Mouse (Mus musculus) thymus, postnatal 4 days (tissue): ENCODE data around the gene Rap2b.
A peak's percentile ranks its signal among the peaks of the same experiment; 100 is the strongest.

Experiments
- DNase-seq: peaks from one replicate; pipeline ENCODE4 v3.0.0; 2021

Gene Rap2b

DNA sequence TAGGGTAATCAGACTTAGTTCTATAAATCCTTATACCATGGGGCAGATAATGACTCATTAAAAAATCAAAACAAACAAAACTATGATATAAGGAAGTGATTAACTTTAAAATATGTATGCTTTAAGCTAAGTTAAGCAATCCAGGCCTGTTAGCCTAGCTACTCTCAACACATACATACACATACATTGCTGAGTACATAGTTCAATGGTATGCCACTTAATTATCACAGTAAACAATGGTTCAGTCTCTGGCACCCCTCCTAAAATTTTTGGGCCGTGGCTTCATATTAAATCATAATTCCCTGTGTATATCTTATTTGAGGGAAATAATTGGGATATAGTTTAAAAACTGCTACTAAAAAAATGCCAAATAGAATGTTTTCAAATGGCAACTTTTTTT lies at the start of gene Rap2b:
TSS of gene Rap2b (plus strand) at position 301 of the 400 bp plus-strand sequence.
- no peak for DNase-seq

DNA sequence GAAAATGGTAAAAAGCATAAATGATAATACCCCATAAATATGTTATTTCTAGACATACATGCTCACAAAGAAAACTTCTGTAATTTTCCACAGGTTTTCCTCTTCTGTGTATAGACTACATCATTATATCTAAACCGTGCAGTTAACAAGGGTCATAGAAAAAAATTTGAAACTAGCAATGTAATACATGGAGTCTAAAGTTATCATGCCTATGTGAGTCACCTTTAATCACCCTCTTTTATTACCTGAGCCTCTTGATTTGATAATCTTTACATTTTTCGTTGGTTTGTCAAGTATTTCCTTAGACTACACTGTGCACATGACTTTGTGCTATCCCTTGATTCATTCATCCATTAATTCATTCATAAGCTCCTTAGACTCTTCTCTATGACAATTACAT lies 46.4 kb upstream of the Rap2b start:
- DNase-seq, result no peak

DNA sequence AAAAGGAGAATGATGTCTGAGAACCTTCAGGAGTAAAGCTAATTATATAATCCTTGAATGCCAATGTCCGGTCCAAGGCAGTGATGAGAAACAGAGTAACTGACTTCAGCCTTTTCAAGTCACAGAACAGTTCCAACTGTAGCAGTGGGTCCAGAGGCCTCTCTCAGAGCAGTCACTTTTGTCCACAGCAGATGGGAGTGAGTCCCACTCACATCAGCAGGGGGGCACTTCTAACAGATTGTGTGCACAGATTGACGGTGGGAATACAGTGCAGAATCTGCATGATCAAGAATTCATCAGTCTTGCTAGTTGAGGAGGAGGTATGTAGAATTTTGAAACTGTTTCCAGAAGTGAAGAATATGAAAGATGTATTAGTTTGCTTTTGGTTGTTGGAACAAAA lies 41.4 kb upstream of the Rap2b start:
- no peak for DNase-seq

DNA sequence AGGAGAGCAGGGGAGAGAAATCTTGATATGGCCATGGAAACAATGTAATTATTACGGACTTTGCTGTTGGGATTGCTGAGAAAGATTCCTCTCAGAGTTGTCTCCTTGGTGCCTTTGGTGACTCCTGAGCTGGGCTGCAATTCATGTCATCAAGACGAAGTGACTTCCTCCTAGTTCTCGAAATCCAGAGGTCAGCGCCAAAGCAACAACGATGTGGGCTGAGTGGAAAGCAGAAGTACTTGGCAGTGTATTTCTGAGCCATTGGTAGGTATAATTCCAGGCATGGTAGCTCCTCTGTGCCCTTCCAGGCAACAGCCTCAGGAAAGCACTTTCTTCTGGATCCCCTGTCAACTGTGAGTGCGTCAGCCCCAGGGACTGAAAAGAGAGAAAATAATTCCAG lies 39.8 kb upstream of the Rap2b start:
- no peak for DNase-seq

DNA sequence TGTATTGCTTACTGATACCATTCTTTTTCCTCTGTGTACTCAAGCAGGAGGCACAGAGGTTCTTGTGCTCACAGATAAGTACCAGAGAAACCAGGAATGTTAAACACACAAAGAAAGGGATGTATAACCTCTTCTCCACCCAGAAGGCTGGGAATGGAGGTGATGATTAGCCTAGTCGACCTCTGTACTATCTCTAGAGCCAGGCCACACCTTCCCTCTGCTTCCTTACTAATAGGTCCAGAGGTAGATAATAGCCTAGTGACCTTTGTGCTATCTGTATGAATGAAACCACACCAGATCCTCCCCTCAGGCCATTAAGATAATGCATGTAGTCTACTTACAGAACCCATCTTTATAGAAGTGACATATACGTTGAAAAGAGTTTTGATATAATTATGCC lies 25.2 kb upstream of the Rap2b start:
- DNase-seq, result no peak

DNA sequence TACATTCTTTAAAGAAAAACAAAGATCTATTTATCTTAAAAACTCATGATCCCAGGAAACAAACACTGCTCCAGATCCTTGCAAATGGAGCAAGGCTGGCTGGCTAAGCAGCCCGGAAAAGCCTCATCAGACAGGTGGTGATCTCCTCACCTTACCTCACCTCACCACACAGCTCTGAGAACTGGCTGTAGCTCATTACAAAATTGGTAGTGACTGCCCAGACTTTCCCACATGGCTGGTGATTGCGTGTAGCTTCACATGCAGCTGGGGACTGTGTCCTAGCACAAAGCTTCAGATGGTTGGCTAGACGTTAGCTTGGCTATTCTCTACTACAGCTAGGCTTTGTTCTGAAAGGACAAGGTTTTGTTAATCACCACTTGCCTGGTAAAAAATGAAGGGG lies 24.2 kb upstream of the Rap2b start:
- no peak for DNase-seq

DNA sequence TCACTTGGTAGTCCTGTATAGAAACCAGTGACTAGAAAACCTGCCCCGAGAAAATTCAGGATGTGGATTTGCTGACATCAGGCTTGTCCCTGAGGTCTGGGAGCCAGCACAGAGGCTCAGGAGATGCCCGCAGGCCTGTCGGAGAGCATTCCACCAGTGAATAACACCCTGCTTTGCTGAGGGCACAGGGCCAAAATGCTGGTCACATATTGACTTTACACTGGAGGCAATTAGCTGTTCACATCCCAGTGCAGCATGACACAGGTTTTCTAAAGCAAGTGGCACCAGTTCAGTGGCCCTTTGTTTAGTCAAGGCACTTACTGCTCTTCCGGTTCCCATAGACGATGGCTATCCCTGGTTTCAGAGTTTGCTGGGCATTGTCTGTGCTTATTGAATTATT lies 21.1 kb upstream of the Rap2b start:
- DNase-seq, result no peak

DNA sequence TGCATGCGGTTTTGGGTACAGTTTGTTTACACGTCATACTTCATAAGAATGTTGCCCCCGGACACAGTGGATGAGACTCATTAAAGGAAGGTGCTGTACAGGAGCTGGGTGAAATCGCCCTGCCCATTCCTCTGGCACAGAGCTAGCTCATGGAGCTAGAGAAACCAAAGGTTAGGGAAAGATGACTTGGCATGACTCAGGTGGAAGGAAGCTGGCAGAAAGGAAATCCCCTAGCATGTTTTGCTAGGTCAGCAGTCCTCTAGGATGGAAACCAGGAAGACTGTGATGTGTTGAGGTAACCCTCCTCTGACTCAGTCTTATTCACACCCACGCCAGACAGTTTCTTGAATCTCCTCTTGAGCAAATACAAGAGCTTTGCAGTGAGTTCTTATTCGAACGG lies 17.4 kb upstream of the Rap2b start:
- DNase-seq, result no peak

DNA sequence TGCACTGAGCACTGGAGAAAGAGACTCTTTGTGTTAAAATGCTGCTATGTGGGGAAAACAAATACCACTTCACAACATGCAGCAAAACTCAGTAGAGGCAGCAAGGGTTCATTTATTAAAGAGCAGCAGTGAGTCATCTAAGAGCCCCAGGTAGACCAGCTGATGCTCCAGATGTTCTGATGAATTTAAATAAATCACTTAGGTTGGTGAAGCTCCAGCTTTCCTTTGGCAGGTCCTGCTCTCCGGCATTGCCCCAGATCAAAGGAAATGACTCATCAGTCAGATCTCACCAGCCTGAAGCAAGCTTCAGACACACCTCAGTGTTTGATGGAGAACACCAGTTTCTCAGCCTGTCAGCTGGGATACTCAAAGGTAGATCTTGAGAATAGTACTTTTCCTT lies 15.8 kb upstream of the Rap2b start:
- DNase-seq, result no peak

DNA sequence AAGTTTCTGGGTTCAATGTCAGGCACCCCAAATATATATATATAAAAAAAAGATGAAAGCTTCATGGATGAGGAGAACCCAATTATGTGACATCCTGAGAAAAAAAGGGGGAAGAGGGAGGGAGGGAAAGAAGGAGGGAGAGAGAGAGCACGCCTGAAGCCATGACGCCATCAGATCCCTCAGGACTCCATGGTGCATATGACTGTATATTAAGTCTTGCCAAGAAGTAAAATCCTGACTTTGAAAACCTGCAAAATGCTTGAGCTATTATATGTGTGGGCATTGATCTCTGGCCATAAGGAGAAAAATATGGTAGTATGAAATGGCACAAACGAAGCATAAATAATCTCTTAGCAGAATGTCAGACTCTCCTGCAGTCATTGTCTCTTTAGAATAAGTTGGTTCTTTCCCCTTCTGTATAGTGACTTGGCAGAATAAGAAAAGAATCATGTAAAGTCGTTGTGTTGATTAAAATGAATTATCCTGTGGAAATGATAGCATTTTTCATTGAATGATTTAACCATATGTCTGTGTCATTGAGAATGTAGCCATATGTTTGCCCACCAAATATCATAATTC lies 13.3 kb upstream of the Rap2b start:
- no peak for DNase-seq

DNA sequence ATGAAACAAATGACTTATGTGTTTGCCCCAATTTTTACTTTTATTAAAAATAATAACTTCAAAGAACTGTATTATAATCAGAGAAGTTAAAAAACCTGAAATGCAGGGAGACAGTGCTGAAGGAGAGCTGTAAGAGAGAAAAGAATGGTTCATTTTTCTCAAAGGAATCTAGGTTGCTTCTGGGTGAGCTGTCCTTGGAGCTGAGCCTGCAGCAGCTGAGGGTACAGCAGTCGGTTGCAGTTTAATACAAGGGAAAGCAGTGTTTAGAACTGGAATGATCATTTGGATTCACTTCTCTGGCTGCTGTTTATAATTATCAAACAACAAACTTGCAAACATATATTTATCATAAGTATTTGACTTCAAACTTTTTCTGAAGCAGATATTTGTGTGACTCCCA lies 12.0 kb upstream of the Rap2b start:
- DNase-seq, result no peak

DNA sequence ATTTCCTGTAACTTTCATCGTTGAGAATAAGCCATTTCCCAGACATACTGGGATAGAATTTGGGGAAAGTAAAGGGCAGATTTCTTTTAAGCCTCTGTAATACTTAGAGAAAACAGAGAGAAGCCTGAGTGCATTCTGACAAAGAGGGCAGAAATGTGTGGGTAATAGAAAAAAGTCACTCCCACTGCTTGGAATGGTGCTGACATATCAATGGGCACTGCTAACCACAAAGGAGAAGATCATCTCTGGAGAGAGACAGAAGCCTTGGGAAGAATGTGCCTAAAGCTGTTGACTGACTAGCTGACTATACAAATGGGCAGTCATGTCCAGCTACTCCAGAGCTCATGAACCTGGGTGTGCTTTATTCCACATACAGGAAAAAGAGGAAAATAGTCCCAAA lies 6.0 kb upstream of the Rap2b start:
- no peak for DNase-seq

DNA sequence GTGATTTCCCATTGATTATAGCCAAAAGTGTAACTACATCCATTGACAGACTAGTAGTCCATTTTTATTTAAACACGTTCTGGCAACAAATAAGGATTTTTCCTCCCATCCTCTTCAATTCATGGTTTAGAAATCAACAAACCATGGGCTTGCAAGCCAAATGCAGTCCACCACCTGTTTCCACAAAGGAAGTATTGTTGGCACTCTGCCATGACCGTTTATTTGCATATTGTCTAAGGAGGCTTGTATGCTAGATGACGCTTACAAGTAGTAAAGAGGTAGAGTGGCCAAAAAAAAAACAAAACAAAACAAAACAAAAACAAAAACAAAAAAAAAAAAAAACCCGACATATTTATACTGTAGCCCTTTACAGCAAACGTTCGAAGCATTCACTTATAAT lies 3.3 kb upstream of the Rap2b start:
- DNase-seq, result no peak

DNA sequence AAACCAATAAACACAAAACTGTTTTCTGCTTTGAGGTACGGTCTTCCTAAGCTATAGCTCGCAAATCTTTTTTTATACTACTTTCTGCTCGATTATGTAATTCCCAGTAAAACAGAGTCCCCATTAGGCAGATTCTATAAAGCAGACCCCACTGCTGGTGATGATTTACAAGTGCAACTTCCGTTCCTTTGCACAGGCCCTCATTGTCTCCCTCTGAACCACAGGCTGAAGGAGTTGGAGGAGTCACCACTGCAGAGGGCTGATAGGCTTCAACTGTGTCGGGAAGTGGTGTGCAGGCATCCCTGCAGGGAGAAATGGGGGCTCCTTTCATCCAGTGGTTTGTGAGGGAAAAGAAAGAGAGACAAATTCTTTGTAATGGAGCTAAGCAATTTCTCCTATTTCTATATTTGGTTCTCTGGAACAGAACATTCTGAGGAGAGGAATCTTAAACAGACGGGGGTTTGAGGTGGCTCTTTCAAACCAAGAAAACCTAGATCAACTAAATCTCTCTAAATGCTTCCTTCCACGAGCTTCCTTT lies 2.6 kb upstream of the Rap2b start:
- peak; percentile 11 for DNase-seq

DNA sequence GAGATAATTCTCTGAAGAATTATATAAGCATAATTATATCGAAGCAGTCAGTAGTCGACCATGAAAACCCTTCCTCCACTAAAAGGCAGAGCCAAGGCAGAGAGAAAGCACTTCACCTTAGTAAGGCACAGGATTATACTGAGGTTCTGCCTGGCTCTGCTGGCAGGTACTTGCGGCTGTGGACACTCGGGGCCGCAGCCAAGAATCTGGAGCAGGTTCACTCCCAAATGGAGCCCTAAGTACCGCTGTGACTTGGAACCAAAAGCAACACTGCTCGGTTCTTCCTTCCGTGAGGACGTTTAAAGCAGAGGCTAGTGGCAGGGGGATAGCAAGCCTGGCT lies 1.4 kb downstream of the Rap2b start:
- no peak for DNase-seq

DNA sequence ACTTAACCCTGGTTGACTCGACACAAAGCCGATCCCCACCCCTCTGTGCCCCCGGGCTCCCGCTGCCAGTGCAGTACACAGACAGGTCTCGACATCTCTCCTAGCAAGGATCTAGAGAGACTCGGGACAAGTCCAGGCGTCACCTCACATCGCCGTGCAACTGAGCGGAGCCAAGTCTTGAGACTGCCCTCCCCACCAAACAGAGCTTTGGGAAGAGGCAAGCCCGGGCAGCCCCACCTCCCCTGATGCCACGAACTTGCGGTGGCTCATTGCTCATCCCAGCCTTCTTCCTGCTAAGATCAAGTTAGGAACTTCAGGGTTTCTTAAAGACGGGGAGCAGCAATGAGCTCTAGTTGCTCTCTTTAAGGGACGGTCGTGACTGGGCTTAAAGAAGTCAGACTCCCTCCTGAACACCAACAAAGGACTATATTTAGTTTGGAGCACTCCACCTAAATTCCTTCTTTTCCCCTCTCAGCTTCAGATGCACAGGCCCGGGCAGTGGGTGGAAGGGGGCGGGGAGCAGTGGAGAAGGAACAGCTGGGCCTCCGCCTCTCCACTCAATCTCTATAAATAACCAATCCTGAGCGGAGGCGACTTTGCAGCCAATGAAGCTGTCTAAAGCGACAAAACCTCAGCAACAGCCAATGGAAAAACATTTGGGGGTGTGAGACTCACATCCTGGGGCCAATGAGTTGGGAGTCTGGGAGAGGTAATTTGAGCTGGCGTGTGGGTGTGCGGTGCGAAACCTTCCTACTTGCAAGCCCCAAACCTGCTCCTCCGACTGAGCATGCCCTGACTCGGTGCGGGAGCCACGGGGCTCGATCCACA lies 1.9 kb downstream of the Rap2b start:
- DNase-seq, result peak; percentile 86

DNA sequence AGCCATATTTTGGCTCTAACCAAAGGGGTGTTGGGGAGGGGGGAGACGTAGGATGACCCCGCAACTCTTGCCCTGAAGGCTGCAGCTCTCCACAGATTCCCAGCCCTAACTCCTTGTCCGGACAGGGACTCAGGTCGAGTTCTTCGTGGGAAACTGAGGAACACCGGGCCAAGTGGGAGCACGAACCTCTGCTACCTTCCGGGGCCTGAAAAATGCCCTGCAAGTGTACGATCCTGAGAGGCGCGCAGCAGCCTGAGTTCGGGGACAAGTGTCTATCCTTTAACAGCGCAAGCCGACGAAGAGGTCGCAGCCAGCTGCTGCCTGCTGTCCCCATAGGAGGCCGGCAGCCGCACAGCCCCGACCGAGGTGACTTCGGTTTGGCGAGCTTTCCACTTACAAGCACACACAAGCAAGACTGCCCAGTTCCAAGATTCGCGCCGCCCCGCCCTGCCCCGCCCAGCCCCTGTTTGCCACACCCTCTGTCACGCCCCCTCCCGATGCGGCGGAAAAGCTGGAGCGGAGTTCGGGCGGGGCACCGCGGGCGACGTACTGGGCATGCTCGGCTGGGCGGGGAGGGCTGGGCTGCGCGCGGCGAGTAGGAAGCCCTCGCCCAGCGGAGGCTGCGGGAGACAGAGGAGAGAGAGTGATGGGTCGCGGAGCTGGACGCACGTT lies 2.7 kb downstream of the Rap2b start:
- DNase-seq, result peak; percentile 97

DNA sequence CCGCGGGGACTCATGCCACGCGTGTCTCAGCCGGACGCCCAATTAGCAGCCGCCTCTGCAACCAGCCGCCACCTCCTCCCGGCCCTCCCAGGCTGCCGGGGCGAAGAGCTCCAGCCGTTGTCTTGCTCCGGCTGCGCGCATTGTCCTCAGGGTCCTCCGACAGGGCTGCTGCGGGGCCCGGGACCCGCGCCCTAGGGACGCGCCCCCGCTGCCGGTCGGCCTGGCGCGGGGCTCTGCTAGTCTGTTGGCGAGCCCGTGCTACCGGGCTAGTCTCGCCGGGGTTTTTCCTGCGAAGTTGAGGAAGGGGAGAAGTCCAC lies 3.2 kb downstream of the Rap2b start:
- DNase-seq, result no peak

DNA sequence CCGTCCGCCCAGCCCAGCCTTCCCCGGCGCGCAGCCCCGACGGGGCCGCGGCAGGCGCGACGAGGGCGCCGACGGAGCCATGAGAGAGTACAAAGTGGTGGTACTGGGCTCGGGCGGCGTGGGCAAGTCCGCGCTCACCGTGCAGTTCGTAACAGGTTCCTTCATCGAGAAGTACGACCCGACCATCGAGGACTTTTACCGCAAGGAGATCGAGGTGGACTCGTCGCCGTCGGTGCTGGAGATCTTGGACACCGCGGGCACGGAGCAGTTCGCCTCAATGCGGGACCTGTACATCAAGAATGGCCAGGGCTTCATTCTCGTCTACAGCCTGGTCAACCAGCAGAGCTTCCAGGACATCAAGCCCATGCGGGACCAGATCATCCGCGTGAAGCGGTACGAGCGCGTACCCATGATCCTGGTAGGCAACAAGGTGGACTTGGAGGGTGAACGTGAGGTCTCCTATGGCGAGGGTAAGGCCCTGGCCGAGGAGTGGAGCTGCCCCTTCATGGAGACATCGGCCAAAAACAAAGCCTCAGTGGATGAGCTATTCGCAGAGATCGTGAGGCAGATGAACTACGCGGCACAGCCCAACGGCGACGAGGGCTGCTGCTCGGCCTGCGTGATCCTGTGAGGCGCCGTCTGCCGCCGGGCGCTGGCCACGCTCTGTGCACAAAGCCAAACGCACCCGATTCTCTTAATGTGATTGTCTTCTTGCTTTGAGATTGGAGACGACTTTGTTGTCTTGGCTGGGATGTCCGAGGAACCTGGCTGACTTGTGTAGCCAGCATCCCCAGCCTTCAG lies 3.7 kb downstream of the Rap2b start:
- DNase-seq, result peak; percentile 67

DNA sequence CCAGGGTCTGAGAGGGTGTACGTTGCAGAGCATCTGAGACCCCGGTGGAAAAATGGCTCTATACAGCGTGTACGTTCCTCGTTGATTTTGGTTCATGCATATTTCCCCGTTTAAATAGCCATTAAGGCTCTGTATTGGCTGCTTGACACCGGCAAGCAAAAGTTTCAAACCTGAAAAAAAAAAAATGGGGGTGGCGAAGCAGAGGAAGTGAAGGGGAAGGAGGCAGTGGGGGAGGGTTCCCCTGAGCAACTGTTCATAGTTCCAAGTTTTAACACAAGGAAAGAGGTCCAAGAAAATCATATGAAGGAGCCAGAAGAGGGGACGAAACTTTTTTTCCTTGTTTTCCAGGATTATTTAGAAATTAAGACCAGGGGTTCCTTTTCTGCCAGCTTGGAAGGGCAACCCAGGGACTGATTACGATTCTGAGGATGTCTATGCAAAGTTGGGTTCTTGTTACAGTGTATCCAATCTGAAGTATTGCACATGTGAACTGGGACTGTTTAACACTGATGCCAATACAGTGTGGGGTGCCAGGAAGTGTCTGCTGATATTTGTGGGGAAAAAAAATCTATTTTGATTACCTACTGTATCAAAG lies 4.4 kb downstream of the Rap2b start, which contains the start of gene B430305J03Rik:
TSS of gene B430305J03Rik (minus strand) at position 173 of the 595 bp plus-strand sequence.
- DNase-seq, result peak; percentile 35

DNA sequence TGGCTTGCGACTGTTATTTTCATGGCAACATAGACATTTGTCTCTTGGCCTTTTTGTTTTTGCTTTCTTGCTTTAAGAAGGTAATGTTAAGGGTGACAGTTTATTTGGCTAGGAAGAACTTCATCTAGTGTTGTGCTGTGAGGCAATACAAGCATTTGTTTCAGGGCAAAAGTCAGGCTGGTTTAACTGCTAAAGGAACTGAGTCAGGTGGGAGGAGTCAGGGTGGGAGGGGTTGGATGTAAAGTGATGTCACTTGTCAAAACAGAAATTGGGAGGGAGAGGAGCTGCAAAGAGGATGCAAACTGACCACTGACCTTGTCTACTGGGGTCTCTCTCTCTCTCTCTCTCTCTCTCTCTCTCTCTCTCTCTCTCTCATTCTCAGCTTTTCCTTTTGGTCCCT lies 7.0 kb downstream of the Rap2b start:
- peak; percentile 12 for DNase-seq

DNA sequence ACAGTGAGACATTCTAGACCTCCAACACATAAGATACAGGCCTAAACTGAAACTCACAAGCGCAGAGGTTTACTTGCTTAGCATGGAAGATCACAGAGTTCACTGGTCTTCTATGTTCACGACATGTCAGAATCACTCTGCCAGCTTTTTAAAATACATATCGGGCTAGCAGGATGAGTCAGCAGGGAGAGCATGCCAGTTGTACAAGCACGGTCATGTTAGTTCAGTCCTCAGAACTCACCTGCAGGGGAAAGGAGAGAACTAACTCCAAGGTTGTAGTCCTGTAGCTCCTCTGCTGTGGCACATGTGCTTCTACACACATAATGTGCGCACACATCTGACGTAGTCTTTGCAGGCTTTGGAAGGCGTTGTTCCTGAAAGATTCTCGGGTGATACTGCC lies 14.6 kb downstream of the Rap2b start:
- DNase-seq, result no peak

DNA sequence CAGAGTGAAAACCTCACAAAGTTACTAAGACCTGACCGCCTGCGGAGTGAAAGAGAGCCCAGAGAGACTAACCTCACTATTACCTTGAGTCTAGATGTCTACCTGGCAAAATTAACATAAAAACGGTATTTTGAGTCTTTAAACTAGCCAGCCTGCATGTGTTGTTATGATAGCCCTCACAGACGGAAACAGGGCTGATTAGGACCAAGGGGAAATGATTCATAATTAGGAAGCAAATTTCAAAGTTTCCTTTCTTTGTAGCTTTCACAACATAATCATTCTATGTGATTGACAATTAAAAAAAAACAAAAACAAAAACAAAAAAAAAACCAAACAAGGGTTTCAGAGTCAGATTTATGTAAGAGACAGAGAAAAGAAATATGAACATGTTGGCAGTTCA lies 24.9 kb downstream of the Rap2b start:
- DNase-seq, result no peak
